Mouse (Mus musculus) heart, postnatal 36 days (tissue): ENCODE data around the gene Sbk1. TPM values are rescaled to one million over a fixed set of nuclear protein-coding genes. Genes with fewer than 3 reads are reported as not detected.

Experiments used
- DNase-seq, 2 experiments: peaks; one replicate each; pipeline ENCODE4 v3.0.0; 2021 to 2022
- intact Hi-C: fragments of 180-260 bp; cut with DNase I; formaldehyde crosslinking; loops from one replicate; pipeline ENCODE4 v1.15.1; 2025
- total RNA-seq, 2 experiments: library from RNA; stranded (reverse); gene quantifications; 2 replicates each; pipeline ENCODE4 v1.2.3; 2021

Gene Sbk1
- total RNA-seq, 2 experiments from 2014 or later = 76.8 to 94.9 TPM

GRCm38 (mm10) chr7:126329907-126330645 lies 57.7 kb downstream of the Sbk1 start:
- DNase-seq = no peak
- intact Hi-C loops = no loop called here

DNA sequence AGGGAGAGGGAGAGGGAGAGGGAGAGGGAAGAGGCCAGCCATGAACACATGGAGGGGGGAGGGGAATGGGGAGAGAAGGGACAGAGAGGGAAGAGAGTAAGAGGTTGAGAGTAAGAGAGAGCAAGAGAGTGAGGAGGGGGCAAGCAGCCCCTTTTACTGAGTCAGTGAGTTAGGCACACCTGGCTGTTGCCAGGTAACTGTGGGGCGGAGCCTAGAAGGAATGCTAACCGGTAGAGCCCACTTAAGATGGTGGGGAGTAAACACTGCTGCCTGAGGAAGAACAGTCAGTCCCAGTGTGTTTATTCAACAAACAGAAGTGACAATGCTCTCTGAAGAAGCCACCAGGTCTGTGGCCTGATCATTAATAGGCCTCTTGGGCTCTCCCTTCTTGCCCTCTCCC lies 58.3 kb downstream of the Sbk1 start:
- intact Hi-C loops = no loop called here
- no peak for DNase-seq

GRCm38 (mm10) chr7:126332691-126333090 lies 60.3 kb downstream of the Sbk1 start:
- intact Hi-C loops = no loop called here

DNA sequence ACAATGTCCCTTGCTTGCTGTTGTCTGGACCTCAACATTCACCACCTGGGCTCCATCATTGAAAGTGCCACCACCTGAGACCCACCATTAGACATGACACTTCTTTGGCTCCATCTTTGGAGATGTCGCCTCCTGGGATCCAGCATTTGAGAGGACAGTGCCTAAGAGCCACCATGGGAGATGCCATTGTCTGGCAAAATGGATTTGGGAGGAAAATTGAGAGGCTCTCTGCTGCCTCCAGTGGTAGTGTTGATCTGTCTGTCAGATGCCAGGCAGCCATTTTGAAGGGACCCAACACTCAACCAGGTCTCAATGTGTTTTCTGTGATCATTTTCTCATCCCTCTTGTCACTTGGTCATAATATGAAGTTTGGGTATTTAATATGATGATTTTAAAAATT lies 63.1 kb downstream of the Sbk1 start:
- intact Hi-C loops = no loop called here
- no peak for DNase-seq

More at GRCm38 (mm10) chr7:126332691-126333090, 60.3 kb downstream of the Sbk1 start:
- DNase-seq = no peak

GRCm38 (mm10) chr7:126338906-126339305 lies 66.5 kb downstream of the Sbk1 start:
- intact Hi-C loops = no loop called here
- no peak for DNase-seq

DNA sequence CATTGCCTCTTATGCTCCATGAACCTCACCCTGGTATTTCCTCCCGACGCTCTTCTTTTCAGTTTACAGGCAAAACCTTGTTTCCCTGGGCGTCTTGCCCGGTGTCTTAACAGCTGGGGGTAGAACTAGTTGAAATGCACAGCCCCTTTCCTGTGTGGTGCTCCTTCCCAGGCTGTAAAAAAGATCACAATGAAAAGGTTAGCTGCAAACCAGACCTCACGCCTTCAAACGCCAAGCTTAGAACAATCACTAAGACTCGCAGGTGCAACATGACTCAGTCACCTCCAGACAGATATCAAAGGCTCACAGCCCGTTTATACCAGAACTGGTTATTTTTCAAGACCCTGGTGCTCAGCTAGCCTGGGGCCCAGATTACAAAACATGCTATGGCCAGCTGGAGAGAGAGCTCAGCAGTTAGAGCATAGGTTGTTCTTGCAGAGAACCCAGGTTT lies 67.1 kb downstream of the Sbk1 start:
- DNase-seq = no peak
- intact Hi-C loops = no loop called here

DNA sequence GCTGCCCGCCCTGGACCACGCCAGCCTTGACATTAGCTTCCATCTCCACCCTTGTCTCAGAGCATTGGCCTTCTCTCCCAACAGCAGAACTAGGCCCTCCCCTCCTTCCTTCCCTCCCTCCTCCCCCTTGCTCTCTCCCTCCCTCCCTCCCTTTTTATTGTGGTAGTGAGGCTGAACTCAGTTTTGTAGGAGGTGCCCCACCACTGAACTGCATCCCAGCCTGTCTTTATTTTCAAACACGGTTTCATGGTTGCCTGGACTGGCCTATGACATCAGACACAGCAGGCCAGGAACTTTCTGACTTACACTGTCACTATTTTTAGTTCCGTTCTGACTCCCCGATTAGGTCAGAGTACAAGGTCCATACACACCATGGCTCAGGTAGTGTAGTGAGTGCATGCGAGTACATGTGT lies 67.8 kb downstream of the Sbk1 start:
- DNase-seq = no peak
- intact Hi-C loops = no loop called here

GRCm38 (mm10) chr7:126340896-126341295 lies 68.5 kb downstream of the Sbk1 start:
- intact Hi-C loops = no loop called here
- no peak for DNase-seq

Other genes starting within 250 kb of the Sbk1 start
- 10 to 100 TPM in 1 of 2 experiments, 1 to 10 TPM in 1; 7.1 to 10.6 TPM for gene Gsg1l, start 190.2 kb upstream of the Sbk1 start, total RNA-seq
- 10 to 100 TPM; 20.9 to 23.6 TPM for gene Xpo6, start 72.1 kb upstream of the Sbk1 start, total RNA-seq
- gene Lat, start 97.0 kb downstream of the Sbk1 start, total RNA-seq = under 1 TPM in 1 of 2 experiments, not detected in 1; 0.33 TPM
- 10 to 100 TPM; 31.5 to 33.1 TPM for gene Spns1, start 104.8 kb downstream of the Sbk1 start, total RNA-seq
- gene Nfatc2ip, start 124.1 kb downstream of the Sbk1 start, total RNA-seq = 1 to 10 TPM; 3.9 to 4.6 TPM
- 1 to 10 TPM in 1 of 2 experiments, under 1 TPM in 1; 0.44 to 1.5 TPM for gene Cd19, start 142.3 kb downstream of the Sbk1 start, total RNA-seq
- gene Rabep2, start 156.1 kb downstream of the Sbk1 start, total RNA-seq = 1 to 10 TPM; 7.5 to 9.0 TPM
- 1 to 10 TPM; 1.1 to 1.2 TPM for gene Atp2a1, start 190.5 kb downstream of the Sbk1 start, total RNA-seq
- gene Sh2b1, start 202.8 kb downstream of the Sbk1 start, total RNA-seq = 10 to 100 TPM; 40.0 to 42.2 TPM
- 100 to 1,000 TPM; 287 to 327 TPM for gene Tufm, start 214.7 kb downstream of the Sbk1 start, total RNA-seq
- 10 to 100 TPM; 37.1 to 37.9 TPM for gene Atxn2l, start 230.8 kb downstream of the Sbk1 start, total RNA-seq